Mouse (Mus musculus) hindbrain, embryonic 13.5 days (tissue): Measurements from ENCODE around the gene Casp3. TPM values are rescaled to one million over a fixed set of nuclear protein-coding genes. Genes with fewer than 3 reads are reported as not detected.

Source experiments
- ATAC-seq: fragments of 200-750 bp; cut with Nextera tagmentation; 2 replicates; pipeline ENCODE4 v1.8.0; 2017; ENCODE audit warnings: moderate TSS enrichment; ENCODE audit not compliant: low FRiP score
- H3K27ac ChIP-seq: fragments of 300-500 bp; sonication (generic); 2 replicates; pipeline ENCODE4 v1.5.1; 2015; ENCODE audit warnings: inconsistent platforms, mild to moderate bottlenecking, moderate library complexity
- H3K27me3 ChIP-seq: fragments of 300-500 bp; sonication (generic); 2 replicates; pipeline ENCODE4 v1.6.1; 2015; ENCODE audit warnings: mild to moderate bottlenecking, inconsistent platforms
- H3K36me3 ChIP-seq: fragments of 300-500 bp; sonication (generic); 2 replicates; pipeline ENCODE4 v1.6.1; 2015; ENCODE audit warnings: mild to moderate bottlenecking, inconsistent platforms
- H3K4me1 ChIP-seq: fragments of 300-500 bp; sonication (generic); replicated peaks from 2 replicates; pipeline ENCODE4 v1.6.1; 2015; ENCODE audit warnings: inconsistent platforms
- H3K4me2 ChIP-seq: fragments of 300-500 bp; sonication (generic); 2 replicates; pipeline ENCODE4 v1.6.1; 2015; ENCODE audit warnings: inconsistent platforms, mild to moderate bottlenecking, moderate library complexity
- H3K4me3 ChIP-seq: fragments of 300-500 bp; sonication (generic); 2 replicates; pipeline ENCODE4 v1.5.1; 2015; ENCODE audit warnings: mild to moderate bottlenecking, inconsistent platforms
- H3K9ac ChIP-seq: fragments of 300-500 bp; sonication (generic); 2 replicates; pipeline ENCODE4 v1.6.1; 2015; ENCODE audit warnings: mild to moderate bottlenecking, inconsistent platforms
- H3K9me3 ChIP-seq: fragments of 300-500 bp; sonication (generic); 2 replicates; pipeline ENCODE4 v1.6.1; 2016; ENCODE audit warnings: inconsistent platforms
- WGBS: fragments of 180-500 bp; shearing (Covaris S2); methylation state at CpG from one replicate; pipeline ENCODE4 v1.1.7; 2015; 5-methylcytosine and 5-hydroxymethylcytosine counted together
- polyA plus RNA-seq: library from polyadenylated mRNA; unstranded; fragments of >200 nt; fragmentation: Nextera tagmentation; extraction: Ambion mirVana; gene quantifications from 2 replicates; pipeline ENCODE4 v1.2.1, GENCODE M21; 2015

The Casp3 gene
- polyA plus RNA-seq, 1 experiment from 2014 or later = 203 TPM

GRCm38 (mm10) chr8:46593067-46593466 lies 24.0 kb upstream of the Casp3 start:
- Histone ChIP-seq H3K9ac (no peak overlapping the region), H3K27me3 (no peaks in the 10 kb centered on the region), H3K27ac (no peak overlapping the region), H3K4me1 (no peaks in the 10 kb centered on the region), H3K4me3 (no peak overlapping the region), H3K4me2 (no peak overlapping the region), H3K36me3 (no peaks in the 10 kb centered on the region), H3K9me3 (no peaks in the 10 kb centered on the region)
- ATAC-seq = no peak
- WGBS = 82% methylated on average over 8 of the region's 8 CpGs

GRCm38 (mm10) chr8:46593772-46594171 lies 23.3 kb upstream of the Casp3 start:
- Histone ChIP-seq H3K4me3 (no peak overlapping the region), H3K36me3 (no peaks in the 10 kb centered on the region), H3K9me3 (no peaks in the 10 kb centered on the region), H3K9ac (no peak overlapping the region), H3K27me3 (no peaks in the 10 kb centered on the region), H3K4me1 (no peaks in the 10 kb centered on the region), H3K4me2 (no peak overlapping the region), H3K27ac (no peak overlapping the region)
- no peak for ATAC-seq
- 88% methylated on average over 2 of the region's 2 CpGs for WGBS

GRCm38 (mm10) chr8:46595593-46595992 lies 21.5 kb upstream of the Casp3 start:
- H3K4me3 ChIP-seq = no peak overlapping the region
- H3K4me1 ChIP-seq = no peaks in the 10 kb centered on the region
- no peaks in the 10 kb centered on the region for H3K27me3 ChIP-seq
- H3K9me3 ChIP-seq = no peaks in the 10 kb centered on the region
- H3K9ac ChIP-seq = no peak overlapping the region
- no peak overlapping the region for H3K4me2 ChIP-seq
- 93% methylated on average over 2 of the region's 2 CpGs for WGBS
- ATAC-seq = no peak
- no peak overlapping the region for H3K27ac ChIP-seq
- no peaks in the 10 kb centered on the region for H3K36me3 ChIP-seq

GRCm38 (mm10) chr8:46596530-46596929 lies 20.6 kb upstream of the Casp3 start:
- no peak for ATAC-seq
- no peaks in the 10 kb centered on the region for H3K9me3 ChIP-seq
- H3K4me1 ChIP-seq = no peaks in the 10 kb centered on the region
- no peaks in the 10 kb centered on the region for H3K27me3 ChIP-seq
- WGBS = 86% methylated on average over 2 of the region's 2 CpGs
- no peak overlapping the region for H3K9ac ChIP-seq
- H3K27ac ChIP-seq = no peak overlapping the region
- H3K4me2 ChIP-seq = no peak overlapping the region
- no peak overlapping the region for H3K4me3 ChIP-seq
- H3K36me3 ChIP-seq = no peaks in the 10 kb centered on the region

- Histone ChIP-seq H3K4me1 (no peaks in the 10 kb centered on the region), H3K4me2 (no peak overlapping the region), H3K36me3 (no peaks in the 10 kb centered on the region), H3K9me3 (no peaks in the 10 kb centered on the region), H3K27me3 (no peaks in the 10 kb centered on the region), H3K4me3 (no peak overlapping the region), H3K9ac (no peak overlapping the region), H3K27ac (no peak overlapping the region)
- 83% methylated on average over 2 of the region's 2 CpGs for WGBS
- ATAC-seq = no peak
These were observed 19.7 kb upstream of the Casp3 start for GRCm38 (mm10) chr8:46597411-46597810.

- no peak overlapping the region for H3K4me3 ChIP-seq
- no peaks in the 10 kb centered on the region for H3K36me3 ChIP-seq
- 95% methylated on average over 2 of the region's 2 CpGs for WGBS
- H3K27ac ChIP-seq = no peak overlapping the region
- no peaks in the 10 kb centered on the region for H3K9me3 ChIP-seq
- H3K4me1 ChIP-seq = no peaks in the 10 kb centered on the region
- no peak overlapping the region for H3K9ac ChIP-seq
- H3K4me2 ChIP-seq = no peak overlapping the region
- ATAC-seq = no peak
- H3K27me3 ChIP-seq = no peaks in the 10 kb centered on the region
These were observed 19.0 kb upstream of the Casp3 start for GRCm38 (mm10) chr8:46598114-46598513.

- no peaks in the 10 kb centered on the region for H3K36me3 ChIP-seq
- H3K4me1 ChIP-seq = no peaks in the 10 kb centered on the region
- WGBS = 95% methylated on average over 5 of the region's 5 CpGs
- no peak overlapping the region for H3K4me2 ChIP-seq
- H3K27me3 ChIP-seq = no peaks in the 10 kb centered on the region
- H3K27ac ChIP-seq = no peak overlapping the region
- H3K9ac ChIP-seq = no peak overlapping the region
- H3K9me3 ChIP-seq = no peaks in the 10 kb centered on the region
- ATAC-seq = no peak
- H3K4me3 ChIP-seq = no peak overlapping the region
These were observed 18.3 kb upstream of the Casp3 start for GRCm38 (mm10) chr8:46598753-46599152.

- Histone ChIP-seq H3K27me3 (no peaks in the 10 kb centered on the region), H3K27ac (no peak overlapping the region), H3K4me2 (no peak overlapping the region), H3K9me3 (no peaks in the 10 kb centered on the region), H3K36me3 (no peaks in the 10 kb centered on the region), H3K9ac (no peak overlapping the region), H3K4me3 (no peak overlapping the region), H3K4me1 (no peaks in the 10 kb centered on the region)
- ATAC-seq = no peak
- 95% methylated on average over 7 of the region's 7 CpGs for WGBS
These were observed 17.7 kb upstream of the Casp3 start for GRCm38 (mm10) chr8:46599314-46599904.

- Histone ChIP-seq H3K4me3 (no peak overlapping the region), H3K4me1 (no peaks in the 10 kb centered on the region), H3K36me3 (peaks cover 7% of the 10 kb centered on the region), H3K27me3 (no peaks in the 10 kb centered on the region), H3K4me2 (no peak overlapping the region), H3K9ac (no peak overlapping the region), H3K9me3 (no peaks in the 10 kb centered on the region), H3K27ac (no peak overlapping the region)
- 65% methylated on average over 10 of the region's 10 CpGs for WGBS
- no peak for ATAC-seq
These were observed 16.0 kb upstream of the Casp3 start for GRCm38 (mm10) chr8:46600959-46601707.

- Histone ChIP-seq H3K4me3 (no peak overlapping the region), H3K36me3 (peaks cover 7% of the 10 kb centered on the region), H3K9ac (no peak overlapping the region), H3K27ac (no peak overlapping the region), H3K4me2 (no peak overlapping the region), H3K27me3 (no peaks in the 10 kb centered on the region), H3K9me3 (no peaks in the 10 kb centered on the region), H3K4me1 (no peaks in the 10 kb centered on the region)
- WGBS = 92% methylated on average over 5 of the region's 5 CpGs
- ATAC-seq = no peak
These were observed 13.5 kb upstream of the Casp3 start for GRCm38 (mm10) chr8:46603587-46603986.

GRCm38 (mm10) chr8:46606930-46607329 lies 10.2 kb upstream of the Casp3 start:
- Histone ChIP-seq H3K27ac (no peak overlapping the region), H3K4me3 (no peak overlapping the region), H3K9me3 (no peaks in the 10 kb centered on the region), H3K36me3 (peaks cover 7% of the 10 kb centered on the region), H3K4me2 (no peak overlapping the region), H3K4me1 (no peaks in the 10 kb centered on the region), H3K27me3 (no peaks in the 10 kb centered on the region), H3K9ac (no peak overlapping the region)
- 93% methylated on average over 1 of the region's 1 CpGs for WGBS
- ATAC-seq = no peak

- H3K27me3 ChIP-seq = no peaks in the 10 kb centered on the region
- no peak for ATAC-seq
- WGBS = 95% methylated on average over 8 of the region's 8 CpGs
- H3K4me3 ChIP-seq = no peak overlapping the region
- no peak overlapping the region for H3K27ac ChIP-seq
- H3K4me1 ChIP-seq = peaks cover 8% of the 10 kb centered on the region
- no peaks in the 10 kb centered on the region; the same call in 1 of the 2 replicates for H3K36me3 ChIP-seq
- no peaks in the 10 kb centered on the region for H3K9me3 ChIP-seq
- no peak overlapping the region for H3K9ac ChIP-seq
- no peak overlapping the region for H3K4me2 ChIP-seq
These were observed 5.5 kb upstream of the Casp3 start for GRCm38 (mm10) chr8:46611557-46611956.

GRCm38 (mm10) chr8:46612913-46613312 lies 4.2 kb upstream of the Casp3 start:
- Histone ChIP-seq H3K9me3 (no peaks in the 10 kb centered on the region), H3K27me3 (no peaks in the 10 kb centered on the region), H3K36me3 (no peaks in the 10 kb centered on the region; the same call in 1 of the 2 replicates), H3K27ac (no peak overlapping the region), H3K4me3 (no peak overlapping the region), H3K4me2 (no peak overlapping the region), H3K9ac (0 out of 2 replicates have a peak overlapping the region, but pooled peaks have one; percentile 2), H3K4me1 (peaks cover 9% of the 10 kb centered on the region)
- 85% methylated on average over 4 of the region's 4 CpGs for WGBS
- ATAC-seq = no peak
